Mouse (Mus musculus) megakaryocyte-erythroid progenitor cell, adult 5-6 weeks (primary cell): ENCODE measurements around the gene Rasa3. TPM values are rescaled to one million over a fixed set of nuclear protein-coding genes. Genes with fewer than 3 reads are reported as not detected.
A peak's percentile ranks its signal among the peaks of the same experiment; 100 is the strongest.

Source experiments
- ATAC-seq: replicated peaks from 2 replicates; pipeline ENCODE4 v1.8.0; 2016; ENCODE audit warnings: mild to moderate bottlenecking, inconsistent platforms; ENCODE audit not compliant: severe bottlenecking, poor library complexity, low FRiP score, low TSS enrichment
- total RNA-seq, 2 experiments: library from RNA; stranded (forward) in 1 of 2; stranded (reverse) in 1 of 2; fragments of 200-1000, 215-1000 nt in 1 of 2; fragments of >200 nt in 1 of 2; fragmentation: Nextera tagmentation in 1 of 2; gene quantifications; 2 replicates each; pipeline ENCODE4 v1.2.3; 2014 to 2017

Rasa3 gene
- total RNA-seq, 2 experiments from 2014 or later: 25.9 to 34.4 TPM

DNA sequence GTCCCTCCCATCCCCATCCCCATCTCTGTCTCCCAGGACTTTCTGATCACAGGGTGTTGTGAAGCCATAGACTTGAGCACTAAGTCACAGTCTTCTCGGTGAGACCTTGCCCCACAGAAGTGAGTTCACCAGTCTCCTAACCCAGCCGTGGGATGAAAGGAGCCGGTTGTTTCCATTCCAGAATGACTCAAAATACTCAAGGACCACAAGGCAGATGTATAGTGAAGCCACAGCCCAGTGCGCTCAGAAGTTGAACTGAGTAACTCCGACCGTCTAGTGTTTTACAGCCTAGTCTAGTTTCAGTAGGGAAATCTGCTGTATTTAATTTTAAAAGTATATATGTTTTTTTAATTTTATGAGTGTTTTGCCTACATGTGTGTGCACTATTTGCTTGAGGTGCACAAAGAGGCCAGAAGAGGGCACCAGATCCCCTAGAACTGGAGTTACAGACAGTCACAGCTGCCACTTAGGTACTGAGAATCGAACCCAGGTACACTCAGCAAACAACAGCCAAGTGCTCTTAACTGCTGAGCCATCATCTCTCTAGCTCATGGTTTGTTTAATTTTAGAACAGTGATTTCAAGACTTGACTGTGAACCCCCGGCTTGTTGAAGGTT, 9.8 kb upstream of the Rasa3 start:
- no peak for ATAC-seq

DNA sequence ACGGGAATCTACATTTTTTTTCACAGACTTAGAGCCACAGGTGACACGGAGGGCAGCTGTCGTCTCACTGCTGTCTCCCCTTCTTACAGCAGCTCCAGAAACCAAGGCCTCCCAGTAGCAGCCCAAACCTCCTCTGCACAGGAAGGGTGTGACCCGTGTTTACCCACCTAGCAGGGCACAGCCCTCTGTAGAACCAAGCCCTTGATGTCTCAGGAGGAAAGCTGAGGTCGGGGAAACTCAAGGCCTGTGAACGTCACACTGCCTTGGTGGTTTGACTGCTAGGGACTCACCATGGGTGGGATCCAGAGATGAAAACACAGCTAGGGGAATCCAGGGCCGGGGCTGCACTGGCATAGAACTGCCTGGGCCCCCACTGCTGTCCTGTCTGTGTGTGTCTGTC, 9.0 kb upstream of the Rasa3 start:
- ATAC-seq: peak; percentile 35; the same call in 1 of the 2 replicates

DNA sequence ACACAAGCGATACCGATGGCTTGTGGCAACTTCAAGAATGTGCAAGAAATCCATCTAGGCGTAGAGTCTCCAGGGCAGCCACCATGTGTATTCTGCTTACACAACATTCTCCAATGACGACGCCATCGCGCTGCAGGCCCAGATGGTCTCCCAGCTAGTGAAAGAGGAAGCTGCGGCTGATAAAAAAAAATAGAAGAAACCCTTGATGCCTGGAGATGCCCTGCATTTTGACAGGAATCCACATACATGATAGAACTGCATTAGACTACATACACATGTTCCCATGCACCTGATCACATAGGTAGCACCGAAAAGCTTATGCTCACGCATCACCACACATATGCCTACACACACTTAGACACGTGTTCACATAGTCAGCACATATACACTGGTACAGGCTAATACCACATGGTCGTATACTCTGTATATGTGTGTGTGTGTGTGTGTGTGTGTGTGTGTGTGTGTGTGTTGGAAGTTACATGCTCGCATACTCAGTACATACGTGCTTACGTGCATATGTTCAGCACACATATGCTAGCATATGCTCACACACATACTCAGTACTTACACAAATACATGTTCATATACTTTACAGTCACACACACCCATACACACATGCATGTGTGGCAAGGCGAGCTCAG, 8.4 kb upstream of the Rasa3 start:
- ATAC-seq: peak; percentile 45

DNA sequence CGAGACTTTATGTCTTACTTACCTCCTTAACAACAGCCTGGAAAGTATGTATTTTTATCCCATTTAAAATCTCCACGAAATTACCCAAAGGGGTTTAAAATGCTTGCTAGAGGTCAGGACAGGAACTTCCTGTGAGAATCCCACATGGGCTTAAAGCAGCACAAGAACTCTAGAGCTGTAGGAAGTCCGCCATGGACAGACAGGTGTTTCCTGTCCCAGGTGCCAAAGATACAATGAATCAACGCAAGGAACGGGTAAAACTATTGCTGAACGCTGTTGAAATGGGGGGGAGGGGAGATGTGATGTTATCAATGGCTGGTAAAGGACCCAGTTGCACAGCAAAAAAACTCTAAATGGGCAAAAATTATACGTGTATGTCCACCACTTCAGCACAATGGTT, 6.7 kb upstream of the Rasa3 start:
- ATAC-seq: no peak

DNA sequence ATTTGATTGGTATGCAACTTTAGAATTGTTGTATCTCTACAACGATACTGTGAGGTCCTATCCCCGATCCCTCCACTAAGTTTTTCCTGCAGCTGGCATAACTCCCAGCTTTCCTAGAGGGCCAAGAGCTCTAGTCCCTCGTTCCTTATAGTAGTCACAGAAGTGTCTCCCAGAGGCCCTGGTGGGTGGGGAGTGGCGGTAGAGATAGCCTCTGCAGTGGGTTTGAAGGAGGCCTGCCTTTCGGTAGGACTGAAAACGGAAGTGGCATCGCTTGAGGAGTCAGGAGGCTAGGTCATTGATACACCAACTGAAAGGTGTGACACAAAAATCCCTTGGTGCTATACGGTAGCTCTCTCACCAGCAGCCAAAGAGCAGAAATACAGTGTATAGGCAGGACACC, 779 bp upstream of the Rasa3 start:
- 0 out of 2 replicates have a peak, but pooled peaks have one; percentile 16 for ATAC-seq

DNA sequence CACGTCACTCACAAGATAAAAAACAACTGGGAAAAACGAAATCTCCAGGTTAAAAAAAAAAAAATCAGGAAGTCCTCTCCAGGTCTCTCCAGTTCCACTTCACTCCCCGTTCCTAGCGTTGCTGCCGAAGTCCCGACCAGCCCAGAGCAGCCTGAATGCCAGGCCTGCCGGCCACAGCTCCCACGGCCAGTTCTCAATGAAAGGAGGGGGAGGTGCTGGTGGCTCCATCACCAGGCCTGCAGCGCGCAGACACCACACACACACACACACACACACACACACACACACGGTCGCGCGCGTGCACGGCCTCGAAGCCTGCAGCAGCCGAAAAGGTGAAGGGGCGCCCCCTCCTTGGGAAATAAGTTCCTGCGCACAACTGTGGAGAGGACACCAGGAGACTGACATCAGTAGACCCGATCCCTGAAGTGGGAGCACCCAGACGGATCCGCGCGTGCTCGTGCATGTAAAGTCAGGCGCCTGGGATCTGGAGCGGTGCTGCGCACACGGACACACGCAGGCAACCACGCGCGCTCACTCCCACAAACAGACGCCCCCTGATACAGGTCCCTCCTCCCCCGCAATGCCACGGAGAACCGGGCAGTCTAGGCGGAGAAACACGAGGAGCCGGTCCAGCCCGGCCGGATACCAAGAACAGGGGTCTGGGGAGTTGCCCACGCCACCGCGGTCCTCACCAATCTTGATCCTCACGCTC, 546 bp downstream of the Rasa3 start:
- peak; percentile 7; the same call in 1 of the 2 replicates for ATAC-seq

DNA sequence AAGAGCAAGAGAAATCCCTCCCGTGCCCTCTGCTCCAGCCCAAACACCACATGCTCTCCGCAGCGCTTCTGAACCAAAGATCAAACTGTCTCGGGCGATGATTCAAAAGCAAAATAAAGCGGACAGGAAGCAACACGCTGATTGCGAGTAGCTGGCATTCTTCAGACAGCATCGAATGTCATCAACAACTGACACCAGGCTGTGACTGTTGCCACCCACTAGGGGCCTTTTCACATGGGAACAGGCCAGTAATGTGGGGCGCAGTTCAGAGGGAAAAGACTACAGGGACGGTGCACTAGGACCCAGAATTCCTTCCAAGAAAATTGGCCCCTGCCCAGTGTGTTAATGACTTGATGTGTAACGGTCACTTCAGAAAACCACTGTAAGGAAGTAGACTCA, 1.1 kb downstream of the Rasa3 start:
- ATAC-seq: 0 out of 2 replicates have a peak, but pooled peaks have one; percentile 19

DNA sequence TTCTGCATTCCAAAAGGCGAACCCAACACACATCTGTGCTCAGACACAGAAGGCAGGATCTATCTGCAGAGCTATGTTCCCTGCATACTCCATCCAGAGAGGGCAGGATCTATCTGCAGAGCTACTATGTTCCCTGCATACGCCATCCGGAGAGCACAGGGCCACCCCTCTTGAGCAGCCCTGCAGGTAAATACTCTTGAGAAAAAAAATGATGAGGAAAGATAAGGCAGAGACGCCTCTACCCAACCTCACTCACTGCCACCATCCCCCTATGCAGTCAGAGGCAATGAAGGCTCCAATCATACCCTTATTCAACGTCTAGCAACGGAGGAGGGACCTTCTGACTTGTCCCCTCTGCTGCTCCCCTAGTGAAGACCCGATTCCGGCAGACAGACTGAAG, 1.9 kb downstream of the Rasa3 start:
- ATAC-seq: no peak

DNA sequence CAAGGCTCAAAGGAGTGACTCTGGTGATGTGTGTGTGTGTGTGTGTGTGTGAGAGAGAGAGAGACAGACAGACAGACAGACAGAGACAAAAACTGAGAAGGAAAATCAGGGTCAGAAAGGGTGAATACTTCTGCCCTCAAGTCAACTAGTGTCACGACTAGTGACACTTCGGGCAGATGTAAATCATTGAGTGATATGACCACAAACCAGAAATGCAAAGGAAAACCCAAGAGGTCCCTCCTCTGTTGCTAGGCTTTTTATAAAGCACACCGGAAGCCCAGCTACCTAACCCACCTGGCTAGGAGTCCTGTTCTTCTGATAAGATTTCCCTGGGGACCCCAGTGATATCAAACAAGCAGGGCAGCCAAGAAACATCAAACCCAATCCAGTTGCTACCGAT, 2.3 kb downstream of the Rasa3 start:
- no peak for ATAC-seq

DNA sequence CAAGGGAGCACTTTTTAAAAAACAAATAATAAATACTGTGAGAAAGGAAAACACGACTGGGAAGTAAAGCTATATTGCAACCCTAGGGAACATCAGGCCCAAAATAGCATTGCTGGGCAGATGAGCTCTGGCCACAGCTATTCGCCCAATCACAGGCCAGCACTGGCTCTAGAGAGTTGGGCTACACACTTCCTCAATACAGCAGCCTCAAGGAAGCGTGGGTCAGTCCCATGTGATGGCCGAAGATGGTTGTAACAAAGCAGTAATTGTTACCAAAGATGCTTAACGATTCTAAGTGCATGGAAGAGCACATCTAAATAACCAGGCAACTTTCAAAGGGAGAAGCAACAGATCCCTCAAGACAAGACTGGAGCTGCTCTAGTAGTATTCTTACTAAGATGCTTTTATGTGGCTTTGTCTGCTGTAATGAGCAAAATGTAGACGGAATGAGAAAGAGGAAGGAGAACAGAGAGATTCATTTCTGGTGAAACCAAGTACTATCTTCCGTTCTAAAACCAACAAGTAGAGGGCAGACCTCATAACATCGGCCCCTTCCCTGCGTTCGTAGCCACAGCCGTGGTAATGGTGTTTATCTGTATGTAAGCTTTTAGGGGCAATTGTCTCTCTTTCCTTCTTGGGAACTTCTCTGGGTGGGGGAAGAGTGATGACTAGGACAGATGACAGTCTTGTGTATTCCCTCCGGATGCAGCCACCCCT, 3.0 kb downstream of the Rasa3 start:
- ATAC-seq: no peak

DNA sequence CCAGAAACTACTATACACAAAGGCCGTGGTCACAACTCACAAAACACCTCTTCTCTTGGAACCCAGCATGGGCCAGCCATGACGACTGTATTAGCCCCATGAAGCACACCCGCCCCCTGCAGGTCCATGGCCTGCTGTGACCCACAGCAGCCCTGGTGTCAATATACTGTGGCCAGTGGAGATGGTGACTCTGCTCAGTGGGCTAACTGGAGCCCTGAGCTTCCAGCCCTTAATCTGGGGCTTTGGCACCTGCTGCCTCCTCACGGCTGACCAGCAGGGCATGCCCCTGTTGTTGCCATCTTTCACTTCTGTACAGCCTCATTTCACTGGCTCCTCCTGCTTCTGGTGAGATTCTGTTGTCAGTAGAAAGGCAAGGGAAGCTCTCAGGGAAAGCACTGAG, 4.2 kb downstream of the Rasa3 start:
- ATAC-seq: no peak

DNA sequence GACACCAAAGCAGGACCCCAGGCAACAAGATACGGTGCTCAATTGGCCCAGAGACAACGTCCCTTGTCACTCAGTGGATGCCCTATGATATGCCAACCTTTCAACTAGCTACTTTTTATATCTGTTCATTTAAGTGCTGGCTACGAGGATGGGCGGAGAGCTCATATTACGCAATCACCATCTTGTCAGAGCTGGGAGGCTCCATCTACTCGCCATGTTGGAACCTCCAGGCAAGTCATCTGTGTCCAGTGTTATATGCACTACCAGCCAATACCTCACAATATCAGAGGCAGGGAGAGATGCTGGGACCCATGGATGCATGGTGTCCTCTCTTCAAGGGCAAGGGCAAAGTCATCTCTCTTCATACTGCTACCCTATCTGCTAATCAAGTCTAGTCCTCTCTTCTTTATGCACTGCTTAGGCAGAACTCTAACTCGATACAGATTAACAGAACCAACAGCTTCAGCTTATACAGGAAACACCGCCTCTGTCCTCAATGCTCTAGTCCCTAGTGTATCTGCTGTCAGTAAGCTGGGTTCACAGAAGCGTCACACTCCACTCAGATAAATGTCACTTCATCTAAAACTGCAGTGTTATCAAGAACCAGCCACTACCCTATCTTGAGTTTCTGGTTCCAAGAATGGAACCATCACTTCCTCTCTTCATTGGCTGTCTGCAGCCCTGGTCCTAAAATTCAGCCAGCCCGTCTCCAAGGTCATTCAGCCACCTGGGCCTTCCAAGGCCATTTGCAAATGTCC, 6.0 kb downstream of the Rasa3 start:
- peak; percentile 38; the same call in 1 of the 2 replicates for ATAC-seq

DNA sequence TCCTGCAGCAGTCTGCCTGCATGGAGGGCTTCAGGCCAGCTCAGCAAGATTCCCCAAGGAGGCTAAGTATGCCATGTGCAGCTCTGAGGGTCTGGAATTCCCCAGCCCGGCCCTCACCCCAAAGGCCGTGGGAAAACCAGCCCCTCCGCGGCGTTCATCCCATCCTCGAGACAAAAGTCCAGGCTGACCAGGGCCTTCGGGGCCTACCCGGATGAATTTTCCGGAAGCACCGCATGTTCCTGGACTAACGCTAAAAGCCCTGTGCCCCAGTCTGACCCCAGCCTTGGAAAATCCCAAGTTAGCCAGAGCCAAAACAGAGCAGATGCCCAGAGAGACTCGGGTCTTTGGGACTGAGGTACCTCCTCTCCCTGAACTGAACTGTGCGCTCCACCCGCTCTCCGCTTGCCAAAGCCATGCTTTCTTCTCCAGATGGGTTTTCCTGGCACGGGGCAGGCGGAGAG, 7.4 kb downstream of the Rasa3 start:
- no peak for ATAC-seq

DNA sequence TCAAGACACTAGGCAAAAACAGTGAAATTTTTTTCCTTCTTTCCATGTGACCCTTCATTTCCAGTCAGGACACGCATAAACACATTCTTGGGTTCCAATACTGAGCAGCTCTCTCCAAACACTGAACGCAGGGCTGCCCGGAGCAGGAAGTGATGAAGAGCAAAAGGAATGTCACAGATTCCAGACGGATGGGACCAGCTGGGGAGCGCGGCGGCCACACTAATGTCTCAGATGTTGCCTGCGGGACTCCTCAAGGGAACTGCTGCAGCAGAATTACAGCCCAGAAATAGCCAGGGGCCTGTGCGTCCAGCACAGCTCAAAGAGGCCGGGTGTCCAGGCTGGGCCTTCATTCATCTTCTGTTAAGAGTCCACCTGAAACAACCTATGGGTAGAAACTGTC, 9.0 kb downstream of the Rasa3 start:
- no peak for ATAC-seq

DNA sequence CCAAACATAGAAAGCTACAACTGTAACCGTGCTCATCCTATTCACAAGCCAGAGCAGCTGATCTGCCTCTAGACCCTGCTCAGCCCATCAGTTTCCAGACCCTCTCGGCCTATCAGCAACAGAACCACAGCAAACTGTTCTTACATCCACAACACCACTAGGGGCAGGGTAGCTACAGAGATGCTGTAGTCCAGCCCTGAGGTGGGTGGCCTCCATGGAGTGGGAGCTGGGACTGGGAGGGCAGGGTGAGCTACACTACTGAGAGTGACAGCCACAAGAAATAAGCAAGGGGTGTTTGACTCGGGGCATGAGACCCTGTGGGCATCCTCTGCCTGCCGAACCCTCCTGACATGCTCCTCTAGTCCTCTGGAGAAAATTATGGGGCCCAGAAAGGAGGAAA, 9.5 kb downstream of the Rasa3 start:
- no peak for ATAC-seq

DNA sequence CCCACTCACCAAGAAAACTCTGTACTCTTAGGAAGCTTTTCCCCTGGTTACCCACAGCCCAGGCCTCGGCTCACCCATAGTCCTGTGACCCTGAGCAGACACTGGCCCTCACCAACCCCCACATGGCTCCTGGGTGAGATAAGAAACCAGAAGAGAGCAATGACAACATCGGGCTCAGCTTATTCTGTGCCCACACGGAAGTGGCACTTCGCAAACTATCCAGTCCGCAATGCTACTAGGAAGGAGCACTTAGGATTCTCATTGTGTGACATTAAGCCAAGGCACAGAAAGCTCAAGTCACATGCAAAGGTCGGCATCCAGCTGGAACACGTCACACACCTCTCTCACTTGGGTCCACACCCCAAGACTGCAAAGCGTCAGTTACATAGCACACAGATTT, 11.5 kb downstream of the Rasa3 start:
- peak; percentile 70 for ATAC-seq

DNA sequence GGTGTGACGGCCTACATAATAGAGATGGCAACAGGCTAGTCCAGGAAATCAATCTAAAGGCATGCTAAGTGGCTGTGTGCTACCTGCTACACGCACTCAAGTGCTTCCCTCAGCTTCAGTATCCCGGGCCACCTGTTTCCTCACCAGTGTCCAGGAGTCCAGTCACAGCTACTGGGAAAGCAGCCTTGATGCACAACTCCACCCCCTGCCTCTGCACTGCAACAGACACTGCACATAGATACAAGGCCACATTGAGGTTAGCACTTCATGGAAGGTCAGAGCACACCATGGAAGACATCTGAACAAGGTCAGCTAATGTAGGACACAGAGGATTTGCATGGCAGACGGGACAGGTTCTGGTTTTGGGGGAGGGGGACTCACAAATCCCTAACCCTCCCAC, 11.9 kb downstream of the Rasa3 start:
- no peak for ATAC-seq

DNA sequence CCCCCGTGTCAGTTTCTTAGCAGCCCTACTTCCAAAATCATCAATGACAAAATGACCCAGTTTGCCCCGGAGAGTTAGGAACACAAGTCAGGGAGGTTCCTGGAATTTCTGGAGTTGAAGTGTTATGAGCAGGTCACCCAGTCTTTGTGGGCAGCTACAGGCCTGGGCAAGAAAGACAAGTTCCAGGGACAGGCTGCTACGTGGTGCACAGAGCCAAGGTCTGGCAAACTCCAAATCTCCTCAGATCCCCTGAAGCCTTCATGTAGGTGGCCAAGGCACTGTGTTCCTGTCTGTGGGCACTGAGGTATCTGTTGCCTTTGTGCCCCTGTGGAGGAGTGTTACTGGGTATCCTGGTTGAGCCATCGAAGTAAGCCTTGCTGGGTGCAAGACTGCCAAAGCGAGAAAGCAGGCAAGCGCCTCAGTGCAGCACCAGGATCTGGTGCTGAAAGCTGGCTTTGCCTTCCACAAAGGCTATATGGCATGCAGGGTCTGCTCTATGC, 12.6 kb downstream of the Rasa3 start:
- no peak for ATAC-seq

DNA sequence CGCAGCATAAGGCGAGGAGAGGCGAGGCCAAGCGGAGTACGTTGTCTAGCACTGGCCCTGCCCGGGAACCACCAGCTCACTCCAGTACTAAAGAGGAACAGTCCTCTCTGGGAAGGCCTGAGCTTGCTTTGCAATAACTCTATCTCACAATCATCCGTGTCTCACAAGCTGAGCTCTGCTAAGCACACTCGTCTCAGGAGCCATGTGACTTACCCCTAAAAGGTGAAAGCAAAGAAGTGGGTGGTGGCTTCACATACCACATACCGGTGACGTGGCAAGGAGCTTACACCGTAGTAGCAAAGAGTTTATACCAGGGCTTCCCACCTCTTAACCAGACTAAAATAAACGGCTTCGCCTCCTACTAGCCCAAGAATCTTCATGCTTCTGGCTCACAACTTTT, 17.1 kb downstream of the Rasa3 start:
- no peak for ATAC-seq
